In the genomic region with DNA sequence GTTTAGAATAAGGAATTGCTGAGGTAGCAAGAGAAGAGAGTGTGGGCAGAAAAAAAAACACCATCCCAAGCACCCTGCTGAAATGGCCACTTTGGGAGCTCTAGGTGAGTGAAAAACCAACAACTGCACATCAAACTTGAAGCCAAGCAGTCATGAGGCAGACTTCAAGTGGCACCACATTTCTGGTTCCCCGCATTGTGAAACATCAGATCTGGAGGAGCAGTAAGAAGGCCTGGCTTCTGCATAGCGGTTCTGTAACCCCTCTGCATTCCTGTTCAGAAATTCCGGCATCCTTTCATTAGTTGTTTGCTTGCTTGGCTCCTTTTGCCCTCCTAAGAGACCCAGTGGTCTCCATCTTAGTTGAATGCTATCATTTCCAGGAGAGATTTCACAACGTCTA, we compare ENCODE assay signal across 22 mouse cellular contexts.
DNase-seq lines count a peak whose midpoint lies in the region; ATAC-seq and TF ChIP-seq lines count a peak whose summit lies in the region.
"Had no signal": no experiment of that assay in that cellular context is flagged by ENCODE, and none has a peak within 500 bp of the region (broad histone marks: within the 10 kb centered on the region; RNA-seq: fewer than 3 reads in every experiment).

No protein-coding gene starts in this region.

- H3K4me2 ChIP-seq in heart, embryonic 12.5 days: no peak overlapping the region
- H3K4me2 ChIP-seq in lung, postnatal 0 days (replicated peaks; ENCODE audit: low read depth, low read length): no peak overlapping the region

- H3K4me3 ChIP-seq in heart, embryonic 12.5 days: no peak overlapping the region
- no peak overlapping the region for H3K4me3 ChIP-seq in lung, postnatal 0 days (ENCODE audit: low read depth, low read length)
- H3K4me3 ChIP-seq in lung, adult 2 months (replicated peaks; ENCODE audit: extremely low read depth, low read depth, low read length): no peak overlapping the region

- TF ChIP-seq EP300 in lung, postnatal 0 days (IDR thresholded peaks at IDR 0.05): no peak

- H3K4me1 ChIP-seq in heart, embryonic 12.5 days (replicated peaks): no peaks in the 10 kb centered on the region
- no peaks in the 10 kb centered on the region for H3K4me1 ChIP-seq in lung, postnatal 0 days (ENCODE audit: insufficient read depth, low read depth, low read length)
- H3K4me1 ChIP-seq in lung, adult 2 months (ENCODE audit: control insufficient read depth, insufficient read depth, low read length): no peaks in the 10 kb centered on the region

- no peak for ATAC-seq in heart, embryonic 12.5 days (ENCODE audit: insufficient number of reproducible peaks, low FRiP score)
- ATAC-seq in lung, postnatal 0 days: peak; percentile 64
- ATAC-seq: activated CD4-positive, CD25-positive, alpha-beta regulatory T cell, adult 4 months; CD4-positive, CD25-positive, alpha-beta regulatory T cell, adult 4 months; Patski had no signal

- no peak overlapping the region for H3K27ac ChIP-seq in heart, embryonic 12.5 days (ENCODE audit: poor library complexity, severe bottlenecking)
- no peak overlapping the region for H3K27ac ChIP-seq in lung, postnatal 0 days (ENCODE audit: low read length)

- H3K9me3 ChIP-seq in heart, embryonic 12.5 days (replicated peaks): no peaks in the 10 kb centered on the region
- H3K9me3 ChIP-seq in lung, postnatal 0 days (ENCODE audit: low read length): no peaks in the 10 kb centered on the region

- no peak overlapping the region for H3K9ac ChIP-seq in heart, embryonic 12.5 days
- no peak overlapping the region for H3K9ac ChIP-seq in lung, postnatal 0 days (replicated peaks; ENCODE audit: low read depth)

- 65% methylated on average over 4 of the region's 4 CpGs for WGBS in heart, embryonic 12.5 days
- 51% methylated on average over 4 of the region's 4 CpGs for WGBS in lung, postnatal 0 days
- WGBS in lung, adult 2 months: 61% methylated on average over 4 of the region's 4 CpGs

- TF ChIP-seq POLR2A in lung, adult 2 months (IDR thresholded peaks at IDR 0.05; ENCODE audit: borderline replicate concordance, extremely low read depth, low read depth, low read length): no peak

- no peaks in the 10 kb centered on the region for H3K27me3 ChIP-seq in heart, embryonic 12.5 days (replicated peaks)
- H3K27me3 ChIP-seq in lung, postnatal 0 days (replicated peaks; ENCODE audit: insufficient read depth, low read length): no peaks in the 10 kb centered on the region
- H3K27me3 ChIP-seq: CH12.LX had no signal

- peak; percentile 58 for DNase-seq in heart, adult 11 months
- peak; percentile 57 for DNase-seq in lung, postnatal 0 days (ENCODE audit: low spot score)
- no peak for DNase-seq in lung, adult 2 months
- peak; percentile 36 for DNase-seq in lung, postnatal 10 days
- DNase-seq in lung, postnatal 25 days (ENCODE audit: low spot score): no peak
- DNase-seq in lung, postnatal 4 days: peak; percentile 19 to 43
- DNase-seq in lung, adult 18-20 months: no peak
- DNase-seq: adrenal gland, adult 2 months; adrenal gland, adult 8-10 months; adrenal gland, postnatal 10 days; adrenal gland, postnatal 14 days; adrenal gland, postnatal 25 days; adrenal gland, postnatal 36 days; B cell, adult 2 months; cerebellum, adult 11 months; cerebellum, adult 11-12 months had no signal

- H3K36me3 ChIP-seq in heart, embryonic 12.5 days: no peaks in the 10 kb centered on the region
- H3K36me3 ChIP-seq in lung, postnatal 0 days (ENCODE audit: insufficient read depth, low read length): no peaks in the 10 kb centered on the region
- H3K36me3 ChIP-seq: G1E had no signal

- no peak for TF ChIP-seq CTCF in lung, postnatal 0 days (IDR thresholded peaks at IDR 0.05)
- no peak for TF ChIP-seq CTCF in lung, adult 2 months (IDR thresholded peaks at IDR 0.05; ENCODE audit: insufficient read depth, low read length)

Comparison
In these comparisons a context has a peak if more than half of its experiments do, and no peak if none do; other contexts are left out.
1. DNase-seq: peak in heart, adult 11 months (single experiment), lung, postnatal 0 days (single experiment), lung, postnatal 10 days (single experiment) and lung, postnatal 4 days (2 of 2); none in lung, adult 2 months (single experiment), lung, postnatal 25 days (single experiment) and lung, adult 18-20 months (0 of 2).